Mouse (Mus musculus): ENCODE data around the gene Dop1b.

GRCm38 (mm10) chr16:93763378-93763777 lies 51.7 kb downstream of the Dop1b start:
- TF ChIP-seq CTCF (conservative IDR thresholded peaks at IDR 0.05; ENCODE audit: low read length) (no peak), NANOG (IDR thresholded peaks at IDR 0.05; ENCODE audit: borderline replicate concordance, low read length) (no peak), POU5F1 (IDR thresholded peaks at IDR 0.05; ENCODE audit: borderline replicate concordance, low read length) (no peak)

Measured in E14TG2a.4 (cell line).